Mouse (Mus musculus) testis, adult 2 months (tissue): Measurements from ENCODE around the gene Tectb.

Experiments used
- CTCF ChIP-seq: fragments of 200-500 bp; IDR thresholded peaks from 2 replicates; pipeline ENCODE4 v1.5.1; 2012; ENCODE audit warnings: low read depth, mild to moderate bottlenecking, inconsistent platforms, low read length, moderate library complexity; ENCODE audit not compliant: control insufficient read depth, insufficient read depth, insufficient replicate concordance
- POLR2A ChIP-seq: fragments of 200-500 bp; IDR thresholded peaks from 2 replicates; pipeline ENCODE4 v1.6.1; 2012; ENCODE audit warnings: low read depth, mild to moderate bottlenecking, inconsistent platforms, low read length, moderate library complexity; ENCODE audit not compliant: control insufficient read depth

GRCm38 (mm10) chr19:55152983-55153382, 27.6 kb upstream of the Tectb start:
- TF ChIP-seq POLR2A (no peak), CTCF (no peak)
